Mouse (Mus musculus) MEL (cell line): ENCODE data around the gene Gck. TPM values are rescaled to one million over a fixed set of nuclear protein-coding genes. Genes with fewer than 3 reads are reported as not detected.

ENCODE experiments used
- DNase-seq: peaks from one replicate; pipeline ENCODE4 v3.0.0; 2011; ENCODE audit warnings: low read depth, low spot score
- H3K27ac ChIP-seq: 2 replicates; pipeline ENCODE4 v1.5.1; 2012; ENCODE audit warnings: low read depth, mild to moderate bottlenecking, control low read depth, low read length, moderate library complexity; ENCODE audit not compliant: control insufficient read depth
- H3K27me3 ChIP-seq, 2 experiments: fragments of 150-350 bp in 1 of 2; sonication (generic) in 1 of 2; 2 replicates each; pipeline ENCODE4 v1.6.1; 2012; ENCODE audit warnings: low read length in 2 of 2, mild to moderate bottlenecking in 2 of 2, improper control_type of control experiment in 1 of 2, moderate library complexity in 1 of 2; ENCODE audit not compliant: insufficient read depth in 2 of 2, control insufficient read depth in 1 of 2
- H3K36me3 ChIP-seq, 2 experiments: 2 replicates each; pipeline ENCODE4 v1.6.1; 2012 to 2014; ENCODE audit warnings: low read length in 2 of 2, improper control_type of control experiment in 1 of 2, inconsistent platforms in 1 of 2, mild to moderate bottlenecking in 1 of 2; ENCODE audit not compliant: insufficient read depth in 2 of 2, control insufficient read depth in 1 of 2
- H3K4me1 ChIP-seq, 2 experiments: fragments of 150-350 bp in 1 of 2; sonication (generic) in 1 of 2; 2 replicates each; pipeline ENCODE4 v1.6.1; 2012; ENCODE audit warnings: low read length in 2 of 2, improper control_type of control experiment in 1 of 2, mild to moderate bottlenecking in 1 of 2; ENCODE audit not compliant: insufficient read depth in 2 of 2, control insufficient read depth in 1 of 2
- H3K4me3 ChIP-seq, 2 experiments: fragments of 150-350 bp in 1 of 2; sonication (generic) in 1 of 2; 2 replicates each; pipeline ENCODE4 v1.5.1; 2012; ENCODE audit warnings: low read depth in 2 of 2, low read length in 2 of 2, mild to moderate bottlenecking in 2 of 2, moderate library complexity in 2 of 2, control low read depth in 1 of 2, improper control_type of control experiment in 1 of 2; ENCODE audit not compliant: control insufficient read depth in 1 of 2, insufficient read depth in 1 of 2
- H3K79me2 ChIP-seq: 2 replicates; pipeline ENCODE4 v1.6.1; 2012; ENCODE audit warnings: mild to moderate bottlenecking, low read length, moderate library complexity; ENCODE audit not compliant: control insufficient read depth, poor library complexity, insufficient read depth
- H3K9ac ChIP-seq: 2 replicates; pipeline ENCODE4 v1.6.1; 2012; ENCODE audit warnings: low read depth, mild to moderate bottlenecking, control low read depth, low read length, moderate library complexity; ENCODE audit not compliant: control insufficient read depth, poor library complexity, severe bottlenecking
- H3K9me3 ChIP-seq: fragments of 150-350 bp; sonication (generic); replicated peaks from 2 replicates; pipeline ENCODE4 v1.6.1; 2012; ENCODE audit warnings: mild to moderate bottlenecking, low read length, improper control_type of control experiment, moderate library complexity; ENCODE audit not compliant: insufficient read depth
- CTCF ChIP-seq, 3 experiments: IDR thresholded peaks in 2 of 3; conservative IDR thresholded peaks in 1 of 3; 2 replicates each; pipeline ENCODE4 v1.5.1; 2011 to 2012; ENCODE audit warnings: low read length in 3 of 3, low read depth in 2 of 3, mild to moderate bottlenecking in 2 of 3, improper control_type of control experiment in 1 of 3, inconsistent platforms in 1 of 3, mixed read lengths in 1 of 3, moderate library complexity in 1 of 3; ENCODE audit not compliant: control insufficient read depth in 1 of 3, insufficient read depth in 1 of 3, poor library complexity in 1 of 3, severe bottlenecking in 1 of 3
- ELF1 ChIP-seq: IDR thresholded peaks from 2 replicates; pipeline ENCODE4 v1.6.1; 2014; ENCODE audit warnings: low read depth, mild to moderate bottlenecking, inconsistent platforms, low read length, improper control_type of control experiment, moderate library complexity
- HCFC1 ChIP-seq: IDR thresholded peaks from 2 replicates; pipeline ENCODE4 v1.6.1; 2012; ENCODE audit warnings: low read depth, mild to moderate bottlenecking, inconsistent platforms, low read length, improper control_type of control experiment, moderate library complexity
- KAT2A ChIP-seq: conservative IDR thresholded peaks from 2 replicates; pipeline ENCODE4 v1.6.1; 2012; ENCODE audit warnings: low read depth, low read length, improper control_type of control experiment, inconsistent platforms
- MAFK ChIP-seq: IDR thresholded peaks from 2 replicates; pipeline ENCODE4 v1.6.1; 2011; ENCODE audit warnings: low read depth, mild to moderate bottlenecking, low read length, improper control_type of control experiment, borderline replicate concordance
- MAX ChIP-seq: IDR thresholded peaks from 2 replicates; pipeline ENCODE4 v1.6.1; 2011; ENCODE audit warnings: low read length, improper control_type of control experiment
- MEF2A ChIP-seq: IDR thresholded peaks from 2 replicates; pipeline ENCODE4 v1.6.1; 2014; ENCODE audit warnings: low read depth, mild to moderate bottlenecking, inconsistent platforms, low read length, improper control_type of control experiment; ENCODE audit not compliant: poor library complexity, insufficient replicate concordance, severe bottlenecking; ENCODE audit errors: extremely low read depth
- POLR2AphosphoS5 ChIP-seq: IDR thresholded peaks from 2 replicates; pipeline ENCODE4 v1.6.1; 2012; ENCODE audit warnings: low read depth, borderline replicate concordance, mild to moderate bottlenecking, inconsistent platforms, low read length, moderate library complexity, mixed read lengths
- RAD21 ChIP-seq: IDR thresholded peaks from 2 replicates; pipeline ENCODE4 v1.6.1; 2011; ENCODE audit warnings: mild to moderate bottlenecking, low read depth, low read length, improper control_type of control experiment
- SMC3 ChIP-seq: IDR thresholded peaks from 2 replicates; pipeline ENCODE4 v1.6.1; 2011; ENCODE audit warnings: low read depth, low read length, improper control_type of control experiment
- USF1 ChIP-seq: IDR thresholded peaks from 2 replicates; pipeline ENCODE4 v1.6.1; 2014; ENCODE audit warnings: low read depth, mild to moderate bottlenecking, inconsistent platforms, low read length, improper control_type of control experiment, moderate library complexity
- ZC3H11A ChIP-seq: IDR thresholded peaks from 2 replicates; pipeline ENCODE4 v1.6.1; 2012; ENCODE audit warnings: low read depth, mild to moderate bottlenecking, inconsistent platforms, low read length, improper control_type of control experiment
- ZNF384 ChIP-seq: IDR thresholded peaks from 2 replicates; pipeline ENCODE4 v1.6.1; 2012; ENCODE audit warnings: low read depth, mild to moderate bottlenecking, inconsistent platforms, low read length, improper control_type of control experiment
- polyA plus RNA-seq, 2 experiments: library from polyadenylated mRNA; stranded (reverse) in 1 of 2; unstranded in 1 of 2; fragments of >175 nt in 1 of 2; fragments of >200 nt in 1 of 2; gene quantifications; 2 replicates each; pipeline versions ENCODE4 v1.2.1 to v1.2.4; 2012; ENCODE audit warnings: low replicate concordance in 2 of 2, low read depth in 1 of 2; ENCODE audit not compliant: insufficient read length in 2 of 2, insufficient read depth in 1 of 2, missing spikeins in 1 of 2
- total RNA-seq: library from RNA; depleted of rRNA; stranded (reverse); fragments of 300-350 nt; gene quantifications from 2 replicates; pipeline ENCODE4 v1.2.3, GENCODE M21; 2012

Gck gene
- total and polyA plus RNA-seq, 3 experiments, result not detected

GRCm38 (mm10) chr11:5994212-5994611 lies 44.3 kb upstream of the Gck start:
- TF ChIP-seq ZNF384, result no peak
- TF ChIP-seq POLR2AphosphoS5, result no peak
- TF ChIP-seq KAT2A, result no peak
- DNase-seq, result no peak
- Histone ChIP-seq H3K27me3 (no peaks in the 10 kb centered on the region), H3K27ac (no peak overlapping the region), H3K4me3 (no peak overlapping the region), H3K4me1 (no peaks in the 10 kb centered on the region), H3K36me3 (no peaks in the 10 kb centered on the region), H3K9ac (no peak overlapping the region), H3K79me2 (no peaks in the 10 kb centered on the region), H3K9me3 (no peaks in the 10 kb centered on the region)

- no peak overlapping the region for H3K4me3 ChIP-seq
- no peaks in the 10 kb centered on the region for H3K9me3 ChIP-seq
- no peaks in the 10 kb centered on the region for H3K79me2 ChIP-seq
- TF ChIP-seq POLR2AphosphoS5 (no peak), ELF1 (peak; percentile 84), HCFC1 (no peak), MAFK (no peak), SMC3 (peak; percentile 91), RAD21 (peak; percentile 75), CTCF (IDR thresholded peaks at IDR 0.05 in 2 of 3, conservative IDR thresholded peaks at IDR 0.05 in 1 of 3; ENCODE audit: control insufficient read depth in 1 of 3, insufficient read depth in 1 of 3, low read depth in 2 of 3, low read length in 3 of 3, poor library complexity in 1 of 3, severe bottlenecking in 1 of 3) (peak; percentile 67 to 92 (median 91)), ZC3H11A (peak; percentile 75), MEF2A (no peak)
- peak; percentile 81 for DNase-seq
- H3K4me1 ChIP-seq, result no peaks in the 10 kb centered on the region
- no peaks in the 10 kb centered on the region for H3K36me3 ChIP-seq
- H3K27me3 ChIP-seq, result no peaks in the 10 kb centered on the region; a peak in 1 of 4 replicates
- no peak overlapping the region for H3K27ac ChIP-seq
- 0 out of 2 replicates have a peak overlapping the region, but pooled peaks have one; percentile 3 for H3K9ac ChIP-seq
Measured at GRCm38 (mm10) chr11:5990910-5991309, 41.0 kb upstream of the Gck start.

DNA sequence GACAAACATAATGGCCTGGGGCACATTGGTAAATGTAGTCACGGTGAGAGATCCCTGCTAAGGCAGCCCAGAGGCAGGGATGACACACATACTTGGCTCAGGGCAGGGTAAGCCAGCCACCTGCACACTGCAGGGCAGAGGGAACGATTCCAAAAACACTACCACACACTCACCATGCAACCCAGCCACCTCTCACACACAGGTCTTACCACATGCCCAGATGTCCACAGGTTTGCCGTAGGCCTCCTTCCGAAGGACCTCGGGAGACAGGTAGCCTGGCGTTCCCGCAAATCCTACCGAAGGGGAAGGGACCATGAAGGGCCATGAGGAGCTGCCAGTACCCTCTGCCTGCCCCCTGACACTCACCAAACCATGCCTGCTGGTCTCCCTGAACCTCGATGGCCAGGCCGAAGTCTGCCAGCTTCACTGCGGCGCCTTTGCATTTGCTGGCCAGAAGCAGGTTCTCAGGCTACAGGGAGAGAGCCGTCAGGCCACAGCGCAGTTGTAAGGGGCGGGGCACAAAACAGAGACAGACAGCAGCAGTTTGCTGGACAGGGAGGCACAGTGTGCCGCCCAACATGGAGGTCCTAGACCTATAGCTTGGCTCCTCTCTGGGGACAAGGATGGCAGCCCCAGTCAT lies 40.2 kb upstream of the Gck start:
- H3K4me1 ChIP-seq, result no peaks in the 10 kb centered on the region
- no peaks in the 10 kb centered on the region for H3K9me3 ChIP-seq
- TF ChIP-seq MAFK (no peak), MAX (no peak), USF1 (no peak), ZNF384 (no peak), ELF1 (no peak)
- no peak for DNase-seq
- H3K27me3 ChIP-seq, result no peaks in the 10 kb centered on the region; a peak in 1 of 4 replicates
- H3K27ac ChIP-seq, result no peak overlapping the region
- H3K4me3 ChIP-seq, result no peak overlapping the region
- no peaks in the 10 kb centered on the region for H3K36me3 ChIP-seq
- H3K79me2 ChIP-seq, result no peaks in the 10 kb centered on the region
- H3K9ac ChIP-seq, result no peak overlapping the region
